Mouse (Mus musculus): ENCODE measurements at regions not wholly inside any gene's neighbourhood (a gene's known extent, or its start where the extent isn't known, plus 50 kb on each side); places are given as distances from the start of the nearest gene placed in this dataset.
A peak's percentile ranks its signal among the peaks of the same experiment; 100 is the strongest.

- no peak for DNase-seq (ENCODE audit: extremely low spot score, low spot score)
These were observed 175.0 kb upstream of the Lrig3 start for GRCm38 (mm10) chr10:125790924-125791323.

GRCm38 (mm10) chr10:125794504-125794903 is 171.5 kb upstream of the Lrig3 start:
- DNase-seq (ENCODE audit: extremely low spot score, low spot score) = no peak

DNA sequence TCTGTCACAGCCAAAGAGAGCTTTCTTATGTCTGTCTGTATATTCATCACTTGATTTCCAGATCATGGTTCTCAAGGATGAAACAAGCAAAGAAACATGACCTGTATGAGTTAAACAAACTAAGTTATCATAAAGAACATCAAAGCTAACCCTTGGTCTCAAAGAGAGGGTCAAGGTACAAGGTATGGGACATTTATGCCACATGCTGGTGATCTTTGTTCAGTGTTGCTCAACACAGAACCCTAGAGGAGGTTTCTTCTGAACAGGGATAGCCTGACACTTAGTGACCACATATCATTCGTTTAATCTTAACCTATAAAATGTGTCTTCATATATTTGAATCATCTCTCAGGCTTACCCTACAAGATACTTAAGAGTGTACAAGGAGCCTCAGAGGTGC is 170.6 kb upstream of the Lrig3 start:
- DNase-seq (ENCODE audit: extremely low spot score, low spot score) = no peak

- peak; percentile 47 for DNase-seq (ENCODE audit: extremely low spot score, low spot score)
These were observed 167.3 kb upstream of the Lrig3 start for GRCm38 (mm10) chr10:125798678-125799077.

- no peak for DNase-seq (ENCODE audit: extremely low spot score, low spot score)
These were observed 165.3 kb upstream of the Lrig3 start for GRCm38 (mm10) chr10:125800572-125801114.

DNA sequence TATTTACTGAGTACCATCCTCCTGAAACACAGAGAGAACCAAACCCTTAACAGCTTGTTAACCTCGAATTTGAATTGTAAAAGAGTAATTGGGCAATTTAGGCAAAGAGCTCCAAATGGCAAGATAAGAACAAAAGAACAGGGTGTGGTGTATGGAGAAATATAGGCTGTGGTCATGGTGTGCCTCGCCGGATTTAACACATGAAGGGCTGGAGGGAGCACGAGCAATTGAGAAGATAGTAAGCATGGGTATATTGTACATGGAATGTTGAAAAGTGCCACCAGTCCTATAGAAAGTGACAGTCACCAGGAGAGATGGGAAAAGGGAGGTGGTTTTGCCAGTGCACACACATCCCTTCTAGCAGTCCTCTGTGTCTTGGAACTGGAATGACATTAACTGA is 164.5 kb upstream of the Lrig3 start:
- DNase-seq (ENCODE audit: extremely low spot score, low spot score) = no peak

DNA sequence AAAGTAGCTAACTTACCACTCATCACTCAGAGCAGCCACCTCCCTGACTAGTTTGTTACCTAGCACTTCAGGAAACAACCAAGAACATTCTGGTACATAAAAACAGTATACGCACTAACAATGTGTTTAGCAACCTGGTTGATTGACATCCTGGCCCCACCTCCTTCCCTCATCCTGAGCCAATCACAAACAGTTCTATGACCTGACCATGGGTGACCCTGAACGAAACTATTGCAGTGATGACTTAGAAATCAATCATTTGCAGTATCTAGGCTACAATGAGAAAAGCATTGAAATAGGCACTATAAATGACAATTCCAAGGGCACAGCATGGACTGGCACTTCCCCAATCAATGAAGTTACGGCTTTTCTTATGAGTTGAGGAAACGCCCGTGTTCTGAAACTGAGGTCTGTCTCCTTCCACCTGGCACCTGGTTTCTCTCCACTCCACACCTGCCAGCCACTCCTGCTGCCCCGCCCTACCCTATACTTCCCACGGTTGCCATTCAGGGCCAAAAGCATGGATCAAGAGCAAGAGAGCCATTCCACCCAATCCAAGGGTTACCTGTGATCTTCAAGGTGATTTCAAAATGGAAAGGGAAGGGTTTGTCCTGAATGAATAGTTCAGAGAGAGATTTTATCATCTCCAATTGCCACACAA is 162.9 kb upstream of the Lrig3 start:
- DNase-seq (ENCODE audit: extremely low spot score, low spot score) = no peak

- peak; percentile 44 for DNase-seq (ENCODE audit: extremely low spot score, low spot score)
These were observed 156.1 kb upstream of the Lrig3 start for GRCm38 (mm10) chr10:125809763-125810361.

DNA sequence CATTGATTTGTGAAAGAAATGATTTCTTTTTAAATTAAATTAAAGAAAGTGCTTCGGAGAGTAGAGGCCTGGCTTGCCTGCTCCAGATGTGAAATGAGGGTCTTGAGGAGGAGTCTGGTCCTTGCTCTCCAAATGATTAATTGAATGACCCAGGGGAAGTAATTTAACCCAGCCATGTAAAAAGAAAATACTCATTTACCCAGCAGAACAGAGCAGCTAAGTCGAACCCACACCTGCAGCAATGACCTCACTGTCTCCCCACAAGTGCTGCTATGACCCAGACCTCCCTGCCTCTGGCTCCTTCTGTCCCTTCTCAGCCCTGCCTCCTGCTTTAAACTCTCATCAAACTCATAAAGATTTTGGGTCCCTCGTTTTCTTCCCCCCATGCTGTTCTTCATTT is 155.4 kb upstream of the Lrig3 start:
- DNase-seq (ENCODE audit: extremely low spot score, low spot score) = peak; percentile 29

- no peak for DNase-seq (ENCODE audit: extremely low spot score, low spot score)
These were observed 151.6 kb upstream of the Lrig3 start for GRCm38 (mm10) chr10:125814191-125814887.

DNA sequence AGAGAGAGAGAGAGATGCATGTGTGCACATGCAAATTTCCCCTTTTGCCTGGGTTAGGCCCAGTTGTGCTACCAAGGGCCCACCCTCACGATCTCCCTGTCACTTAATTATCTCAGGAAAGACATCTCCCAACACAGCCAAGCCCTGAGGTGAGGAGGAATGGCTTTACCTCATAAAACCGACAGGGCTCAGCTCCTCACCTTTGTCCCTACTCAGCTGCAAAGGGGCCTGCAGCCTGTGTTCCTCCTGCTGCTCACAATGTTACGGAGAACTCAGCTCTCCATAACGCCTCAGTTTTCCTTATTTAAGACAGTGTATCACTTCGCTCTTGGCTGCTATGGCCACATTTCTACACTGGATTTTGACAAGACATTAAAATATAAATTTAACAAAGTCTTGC is 133.8 kb upstream of the Lrig3 start:
- DNase-seq (ENCODE audit: extremely low spot score, low spot score) = no peak

- no peak for DNase-seq (ENCODE audit: extremely low spot score, low spot score)
These were observed 133.2 kb upstream of the Lrig3 start for GRCm38 (mm10) chr10:125832764-125833163.

DNA sequence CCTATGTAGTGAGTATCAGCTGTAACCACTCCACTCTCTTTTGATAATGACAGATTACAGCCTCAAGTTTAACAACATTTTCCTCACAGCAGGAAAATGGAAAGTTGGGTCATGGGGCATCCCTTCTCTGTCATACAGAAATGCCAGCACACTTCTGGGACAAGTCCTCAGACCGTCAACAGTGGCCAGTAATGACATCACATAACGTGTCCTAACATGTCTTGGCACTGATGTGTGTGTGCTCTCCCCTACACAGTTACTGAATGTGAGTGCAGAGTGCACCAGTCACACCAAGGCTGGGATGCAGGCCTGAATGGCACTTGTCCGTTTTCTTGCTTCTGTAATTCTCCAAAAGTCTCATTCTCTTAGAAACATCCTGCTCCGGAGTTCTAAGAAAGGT is 132.0 kb upstream of the Lrig3 start:
- DNase-seq (ENCODE audit: extremely low spot score, low spot score) = no peak

DNA sequence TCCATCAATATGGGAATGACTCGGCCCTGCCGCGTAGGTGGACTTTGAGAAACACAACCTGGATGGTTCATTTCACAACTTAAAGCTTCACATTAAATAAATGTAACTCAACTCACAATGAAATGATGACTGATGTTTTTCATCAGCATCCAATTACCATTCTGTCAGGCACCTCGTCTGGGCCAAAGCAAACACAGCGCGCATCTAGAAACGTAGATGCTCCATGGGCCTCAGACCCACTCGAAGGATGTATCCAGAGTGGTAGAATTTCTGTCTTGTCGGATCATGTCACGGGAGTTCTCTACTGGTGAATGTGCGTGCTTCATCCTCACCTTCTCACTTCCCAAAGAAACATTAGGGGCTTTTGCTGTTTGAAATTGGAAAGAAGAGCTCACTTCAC is 127.0 kb upstream of the Lrig3 start:
- no peak for DNase-seq (ENCODE audit: extremely low spot score, low spot score)

DNA sequence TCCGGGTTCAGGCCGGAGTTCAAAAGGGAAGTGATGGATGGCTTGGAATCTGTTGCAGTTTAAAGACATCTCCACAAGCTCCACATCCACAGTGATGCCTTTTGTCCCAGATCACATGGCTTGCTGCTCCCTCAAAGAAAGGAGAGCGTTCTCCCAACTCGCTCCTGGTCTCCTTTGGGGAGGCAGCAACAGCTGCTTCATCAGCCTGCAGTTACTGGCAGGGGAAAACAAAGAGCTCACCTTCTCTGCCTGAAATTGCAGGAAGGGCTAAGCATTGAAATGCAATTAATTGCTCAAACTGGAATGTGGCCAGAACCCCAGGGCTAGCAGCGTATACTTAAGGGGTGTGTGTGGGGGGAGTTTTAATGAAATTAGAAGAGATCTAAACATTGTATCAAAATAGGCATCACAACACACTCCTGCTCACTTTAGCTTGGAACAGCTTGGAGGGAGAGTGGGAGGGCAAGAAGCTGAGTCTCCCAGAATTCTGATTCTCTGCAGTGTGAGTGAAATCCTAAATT is 126.3 kb upstream of the Lrig3 start:
- DNase-seq (ENCODE audit: extremely low spot score, low spot score) = peak; percentile 50

DNA sequence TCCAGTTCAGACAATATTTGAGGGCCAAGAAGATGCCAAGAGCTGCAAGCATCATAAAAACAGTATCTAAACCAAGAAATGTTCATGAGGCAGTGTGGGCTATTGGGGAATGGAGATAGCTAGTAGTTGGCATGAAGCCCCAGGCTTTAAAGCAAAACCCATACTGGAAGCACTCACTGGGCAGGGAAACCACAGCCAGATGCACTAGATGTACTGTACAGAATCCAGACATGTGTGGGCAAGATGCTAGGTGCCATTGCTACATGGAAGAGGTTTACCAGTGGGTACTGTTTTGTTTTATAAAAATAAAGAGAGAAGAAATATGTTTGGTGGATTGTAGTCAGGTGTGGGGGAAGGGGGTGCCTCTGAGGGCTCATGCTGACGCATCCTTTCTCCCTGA is 125.6 kb upstream of the Lrig3 start:
- DNase-seq (ENCODE audit: extremely low spot score, low spot score) = no peak

DNA sequence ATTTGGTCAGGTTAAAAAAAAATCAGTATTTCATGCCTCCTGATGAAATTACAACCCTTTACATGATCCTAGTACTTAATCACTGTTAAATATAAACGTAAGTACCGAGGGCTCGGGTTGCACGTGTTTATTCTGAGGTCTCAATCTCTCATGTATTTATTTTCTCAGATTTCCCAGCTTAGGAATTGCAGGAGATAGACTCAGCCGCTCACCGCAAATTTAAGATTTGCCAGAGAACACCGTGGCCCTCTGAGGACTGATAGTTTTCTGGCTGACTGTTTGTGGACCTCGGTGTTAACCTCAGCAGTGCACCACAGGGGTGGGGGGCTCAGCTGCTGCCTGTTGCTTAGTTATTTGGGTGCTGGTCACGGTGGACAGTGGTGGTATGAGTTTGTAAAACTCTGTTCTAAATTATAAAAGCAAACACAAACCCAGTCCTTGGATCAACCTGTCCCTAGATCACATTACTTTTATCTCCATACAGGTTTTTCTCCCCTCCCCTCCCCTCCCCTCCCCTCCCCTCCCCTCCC is 121.6 kb upstream of the Lrig3 start:
- DNase-seq (ENCODE audit: extremely low spot score, low spot score) = peak; percentile 21

DNA sequence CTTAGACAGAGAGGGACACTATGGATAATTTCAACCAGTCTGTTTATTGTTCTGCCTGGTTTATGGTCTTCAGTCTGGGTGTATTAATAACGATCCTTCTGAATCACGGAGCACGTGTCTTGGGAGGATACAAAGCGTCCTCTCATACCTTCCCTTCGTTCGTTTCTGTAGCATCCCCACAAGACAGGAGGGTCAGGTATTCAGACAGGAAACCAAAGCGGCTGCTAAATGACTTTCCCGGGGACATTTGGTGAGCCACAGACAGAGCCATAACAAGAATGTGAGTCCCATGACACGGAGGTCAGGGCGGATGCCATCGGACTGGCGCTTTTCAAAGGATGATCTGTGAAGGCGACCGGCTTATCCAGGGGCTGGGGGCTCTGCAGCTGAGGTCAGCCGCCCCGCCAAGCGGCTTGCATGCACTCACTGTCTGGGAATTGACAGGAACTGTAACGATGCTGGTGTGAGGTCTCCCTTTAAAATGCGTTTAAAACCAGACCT is 120.9 kb upstream of the Lrig3 start:
- DNase-seq (ENCODE audit: extremely low spot score, low spot score) = peak; percentile 68

- DNase-seq (ENCODE audit: extremely low spot score, low spot score) = no peak
These were observed 115.6 kb upstream of the Lrig3 start for GRCm38 (mm10) chr10:125850370-125850769.

DNA sequence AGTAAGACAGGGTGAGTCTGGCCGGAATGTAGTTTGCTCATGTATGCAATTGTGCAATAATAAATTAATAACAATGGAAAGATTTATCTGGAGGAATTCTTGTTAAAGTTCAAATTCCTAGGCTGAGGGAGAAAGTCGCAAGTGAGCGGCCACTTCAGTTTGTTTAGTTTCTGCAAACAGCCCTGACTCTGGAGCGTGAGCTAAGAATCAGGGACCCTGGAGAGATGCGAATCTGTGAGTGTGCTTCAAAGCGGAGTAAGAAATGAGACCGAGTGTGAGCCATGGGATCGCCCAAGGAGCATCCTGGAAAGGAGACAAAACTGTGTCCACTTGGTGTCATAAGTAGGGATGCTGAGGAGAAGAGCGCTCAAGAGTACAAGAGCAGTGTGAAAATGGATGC is 104.2 kb upstream of the Lrig3 start:
- no peak for DNase-seq (ENCODE audit: extremely low spot score, low spot score)

DNA sequence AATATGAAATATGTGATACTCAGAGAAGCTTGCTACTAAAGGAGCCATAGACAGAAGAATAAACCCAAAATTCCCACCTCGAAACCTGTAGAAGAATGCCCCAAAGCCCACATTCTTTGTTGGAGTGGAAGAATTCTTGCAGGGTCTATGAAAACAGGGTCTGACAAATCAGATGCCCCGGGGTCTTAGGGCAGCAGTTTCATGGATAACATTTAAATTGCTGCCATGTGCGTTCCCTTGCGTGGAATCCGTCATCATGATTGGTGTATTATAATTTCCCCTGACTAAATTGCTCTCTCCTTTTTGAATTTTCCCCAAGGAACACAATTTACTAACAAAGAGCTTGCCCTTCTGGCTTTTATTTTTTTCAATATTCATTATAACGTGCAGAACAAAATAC is 99.6 kb upstream of the Lrig3 start:
- no peak for DNase-seq (ENCODE audit: extremely low spot score, low spot score)

DNA sequence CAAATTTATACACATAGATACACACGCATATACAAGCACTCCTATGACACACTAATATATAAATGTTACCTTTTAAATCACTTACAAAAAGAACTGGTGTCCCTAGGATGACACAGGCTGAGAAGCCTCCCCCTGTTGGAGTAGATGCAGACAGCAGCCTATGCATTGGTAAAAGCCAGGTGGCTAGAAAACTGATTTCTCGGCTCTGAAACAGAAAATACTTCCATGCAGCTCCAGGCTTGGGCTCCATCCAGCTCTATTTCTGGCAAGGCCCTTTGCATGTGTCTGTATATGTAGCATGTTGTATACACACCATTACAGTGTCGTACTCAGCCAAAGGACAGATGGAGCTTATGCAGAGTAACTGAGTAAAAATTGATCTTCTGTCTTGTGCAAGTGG is 81.4 kb upstream of the Lrig3 start:
- DNase-seq (ENCODE audit: extremely low spot score, low spot score) = no peak
